Comparison of ENCODE assay signal across 8 mouse cellular contexts in genomic region chr6:148687770-148688169, GRCm38 (mm10).
A peak's percentile ranks its signal among the peaks of the same experiment; 100 is the strongest.
DNase-seq lines count a peak whose midpoint lies in the region; ATAC-seq and TF ChIP-seq lines count a peak whose summit lies in the region.

No protein-coding gene starts in this region.

- peak; percentile 70 for TF ChIP-seq CTCF in Patski (IDR thresholded peaks at IDR 0.05)
- TF ChIP-seq CTCF in lung, postnatal 0 days (IDR thresholded peaks at IDR 0.05): peak; percentile 76

- POLR2A ChIA-PET in Patski (lab: Charles Lee): no interaction called here

- CTCF ChIA-PET in Patski (lab: Charles Lee): interaction anchor here (1.2 kb wide), 1 partner anchor 439 kb away, joined by 5 read pairs; no protein-coding TSS in a partner anchor

- no peaks in the 10 kb centered on the region for H3K36me3 ChIP-seq in lung, postnatal 0 days (ENCODE audit: insufficient read depth, low read length)

- H3K9ac ChIP-seq in lung, postnatal 0 days (replicated peaks; ENCODE audit: low read depth): no peak overlapping the region

- no peak overlapping the region for H3K4me2 ChIP-seq in lung, postnatal 0 days (replicated peaks; ENCODE audit: low read depth, low read length)

- TF ChIP-seq EP300 in lung, postnatal 0 days (IDR thresholded peaks at IDR 0.05): no peak

- in situ Hi-C loops in Patski (cut with MboI; ENCODE audit: low pct_unique_long_range_greater_than_20kb): no loop called here

- H3K4me3 ChIP-seq in lung, postnatal 0 days (ENCODE audit: low read depth, low read length): no peak overlapping the region

- DNase-seq in B cell, adult 2 months: peak; percentile 40 to 45
- DNase-seq in Patski (ENCODE audit: low read depth, low spot score) (no peak), MN1 (ENCODE audit: low spot score) (no peak)
- DNase-seq in embryo, embryonic 11.5 days (ENCODE audit: low read depth, low spot score): peak; percentile 19
- peak; percentile 45 for DNase-seq in heart, adult 8-10 months (ENCODE audit: low spot score)
- peak; percentile 26 for DNase-seq in layer of hippocampus, adult 9-10 months (ENCODE audit: low spot score)
- peak; percentile 67 for DNase-seq in lung, postnatal 0 days (ENCODE audit: low spot score)
- peak; percentile 68 to 77 for DNase-seq in right cerebral cortex, adult 2 months (ENCODE audit: low spot score in 2 of 2)

- H3K27ac ChIP-seq in lung, postnatal 0 days (ENCODE audit: low read length): no peak overlapping the region

- no peak for ATAC-seq in Patski
- no peak for ATAC-seq in lung, postnatal 0 days

- no peaks in the 10 kb centered on the region for H3K4me1 ChIP-seq in lung, postnatal 0 days (ENCODE audit: insufficient read depth, low read depth, low read length)

- peaks cover 3% of the 10 kb centered on the region for H3K27me3 ChIP-seq in Patski
- H3K27me3 ChIP-seq in lung, postnatal 0 days (replicated peaks; ENCODE audit: insufficient read depth, low read length): no peaks in the 10 kb centered on the region

- peaks cover 2% of the 10 kb centered on the region; the same call in 1 of the 2 replicates for H3K9me3 ChIP-seq in lung, postnatal 0 days (ENCODE audit: low read length)

- WGBS in lung, postnatal 0 days: 36% methylated on average over 3 of the region's 4 CpGs

Comparison
In these comparisons a context has a peak if more than half of its experiments do, and no peak if none do; other contexts are left out.
1. DNase-seq: peak in B cell, adult 2 months (2 of 2), embryo, embryonic 11.5 days (single experiment), heart, adult 8-10 months (single experiment), layer of hippocampus, adult 9-10 months (single experiment), lung, postnatal 0 days (single experiment) and right cerebral cortex, adult 2 months (2 of 2); none in Patski (single experiment) and MN1 (single experiment).